Mouse (Mus musculus): Measurements from ENCODE around the gene Cops3. TPM values are rescaled to one million over a fixed set of nuclear protein-coding genes. Genes with fewer than 3 reads are reported as not detected.

Cops3 gene
- polyA plus RNA-seq, 1 experiment from 2014 or later, result 210 TPM

DNA sequence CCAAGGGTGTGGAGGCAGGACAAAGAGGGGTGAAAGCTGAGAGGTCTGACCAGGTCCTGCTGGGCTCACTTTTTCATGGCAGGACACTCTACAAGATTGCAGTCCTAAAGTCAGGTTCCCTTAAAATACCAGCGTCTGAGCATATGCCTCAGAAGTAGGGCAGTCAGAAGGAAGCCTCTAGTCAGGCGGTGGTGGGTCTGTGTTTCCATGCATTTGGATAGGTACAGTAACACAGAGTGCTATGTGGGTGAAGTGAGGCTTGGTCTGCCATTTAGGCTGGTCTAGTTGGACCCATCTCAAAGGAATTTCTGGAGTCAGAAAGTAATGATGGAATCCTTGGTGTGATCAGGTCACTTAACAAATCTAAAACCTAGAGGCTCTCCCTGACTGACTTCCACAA lies 70.3 kb downstream of the Cops3 start:
- no peaks in the 10 kb centered on the region for H3K27me3 ChIP-seq (ENCODE audit: insufficient read depth, poor library complexity, severe bottlenecking)
- H3K4me3 ChIP-seq, result no peak overlapping the region
- WGBS, result 76% methylated on average over 2 of the region's 2 CpGs
- H3K9me3 ChIP-seq, result no peaks in the 10 kb centered on the region
- peaks cover 9% of the 10 kb centered on the region for H3K4me1 ChIP-seq
- H3K36me3 ChIP-seq, result peaks cover 97% of the 10 kb centered on the region
- DNase-seq (ENCODE audit: low spot score), result no peak
- H3K27ac ChIP-seq, result no peak overlapping the region

Other genes starting within 250 kb of the Cops3 start
- gene Olfr223, start 246.5 kb downstream of the Cops3 start, polyA plus RNA-seq (2016; fragmentation: Nextera tagmentation; extraction: Ambion mirVana), result not detected in 2 replicates
- gene Mprip, start 178.5 kb downstream of the Cops3 start, polyA plus RNA-seq (2016; fragmentation: Nextera tagmentation; extraction: Ambion mirVana), result 36.6 and 43.6 TPM in 2 replicates
- gene Pld6, start 52.2 kb downstream of the Cops3 start, polyA plus RNA-seq (2016; fragmentation: Nextera tagmentation; extraction: Ambion mirVana), result 5.3 and 6.5 TPM in 2 replicates
- 24.7 and 25.0 TPM in 2 replicates for gene Flcn, start 29.8 kb downstream of the Cops3 start, polyA plus RNA-seq (2016; fragmentation: Nextera tagmentation; extraction: Ambion mirVana)
- 39.4 and 39.9 TPM in 2 replicates for gene Nt5m, start 391 bp downstream of the Cops3 start, polyA plus RNA-seq (2016; fragmentation: Nextera tagmentation; extraction: Ambion mirVana)
- gene Med9, start 108.4 kb upstream of the Cops3 start, polyA plus RNA-seq (2016; fragmentation: Nextera tagmentation; extraction: Ambion mirVana), result 51.8 and 55.6 TPM in 2 replicates
- gene Rasd1, start 125.1 kb upstream of the Cops3 start, polyA plus RNA-seq (2016; fragmentation: Nextera tagmentation; extraction: Ambion mirVana), result 12.2 and 17.4 TPM in 2 replicates
- gene Pemt, start 206.7 kb upstream of the Cops3 start, polyA plus RNA-seq (2016; fragmentation: Nextera tagmentation; extraction: Ambion mirVana), result 11.6 and 18.2 TPM in 2 replicates